Mouse (Mus musculus) hindbrain, embryonic 14.5 days (tissue): ENCODE data around the gene Trim46. TPM values are rescaled to one million over a fixed set of nuclear protein-coding genes. Genes with fewer than 3 reads are reported as not detected.

Experiments
- ATAC-seq: fragments of 200-750 bp; cut with Nextera tagmentation; 2 replicates; pipeline ENCODE4 v1.8.0; 2017; ENCODE audit warnings: moderate number of reproducible peaks, mild to moderate bottlenecking, moderate TSS enrichment, moderate library complexity; ENCODE audit not compliant: low FRiP score
- DNase-seq: peaks from one replicate; pipeline ENCODE4 v3.0.0-alpha.2; 2015; ENCODE audit warnings: low spot score
- H3K27ac ChIP-seq: fragments of 300-500 bp; sonication (generic); 2 replicates; pipeline ENCODE4 v1.5.1; 2014; ENCODE audit warnings: mild to moderate bottlenecking, moderate library complexity
- H3K27me3 ChIP-seq: fragments of 300-500 bp; sonication (generic); 2 replicates; pipeline ENCODE4 v1.6.1; 2014; ENCODE audit warnings: mild to moderate bottlenecking, low read length, mixed read lengths; ENCODE audit not compliant: control insufficient read depth, insufficient read depth
- H3K36me3 ChIP-seq: fragments of 300-500 bp; sonication (generic); replicated peaks from 2 replicates; pipeline ENCODE4 v1.6.1; 2014; ENCODE audit not compliant: control insufficient read depth, insufficient read depth
- H3K4me1 ChIP-seq: fragments of 300-500 bp; sonication (generic); replicated peaks from 2 replicates; pipeline ENCODE4 v1.6.1; 2014; ENCODE audit warnings: antibody characterized with exemption, low read length, mixed read lengths; ENCODE audit not compliant: control insufficient read depth, insufficient read depth
- H3K4me2 ChIP-seq: fragments of 300-500 bp; sonication (generic); replicated peaks from 2 replicates; pipeline ENCODE4 v1.6.1; 2014; ENCODE audit warnings: mild to moderate bottlenecking, moderate library complexity
- H3K4me3 ChIP-seq: fragments of 300-500 bp; sonication (generic); replicated peaks from 2 replicates; pipeline ENCODE4 v1.5.1; 2014; ENCODE audit warnings: mild to moderate bottlenecking, low read length
- H3K9ac ChIP-seq: fragments of 300-500 bp; sonication (generic); 2 replicates; pipeline ENCODE4 v1.6.1; 2014
- H3K9me3 ChIP-seq: fragments of 300-500 bp; sonication (generic); 2 replicates; pipeline ENCODE4 v1.6.1; 2016; ENCODE audit warnings: low read length; ENCODE audit not compliant: control insufficient read depth
- WGBS: fragments of 180-500 bp; shearing (Covaris S2); extraction: QIAGEN DNeasy Blood & Tissue Kit; methylation state at CpG from one replicate; pipeline ENCODE4 v1.1.7; 2014; 5-methylcytosine and 5-hydroxymethylcytosine counted together
- polyA plus RNA-seq: library from polyadenylated mRNA; unstranded; fragments of >200 nt; fragmentation: Nextera tagmentation; extraction: Ambion mirVana; gene quantifications from 2 replicates; pipeline ENCODE4 v1.2.1, GENCODE M21; 2014

The Trim46 gene
- polyA plus RNA-seq, 1 experiment from 2014 or later = 66.5 TPM

DNA sequence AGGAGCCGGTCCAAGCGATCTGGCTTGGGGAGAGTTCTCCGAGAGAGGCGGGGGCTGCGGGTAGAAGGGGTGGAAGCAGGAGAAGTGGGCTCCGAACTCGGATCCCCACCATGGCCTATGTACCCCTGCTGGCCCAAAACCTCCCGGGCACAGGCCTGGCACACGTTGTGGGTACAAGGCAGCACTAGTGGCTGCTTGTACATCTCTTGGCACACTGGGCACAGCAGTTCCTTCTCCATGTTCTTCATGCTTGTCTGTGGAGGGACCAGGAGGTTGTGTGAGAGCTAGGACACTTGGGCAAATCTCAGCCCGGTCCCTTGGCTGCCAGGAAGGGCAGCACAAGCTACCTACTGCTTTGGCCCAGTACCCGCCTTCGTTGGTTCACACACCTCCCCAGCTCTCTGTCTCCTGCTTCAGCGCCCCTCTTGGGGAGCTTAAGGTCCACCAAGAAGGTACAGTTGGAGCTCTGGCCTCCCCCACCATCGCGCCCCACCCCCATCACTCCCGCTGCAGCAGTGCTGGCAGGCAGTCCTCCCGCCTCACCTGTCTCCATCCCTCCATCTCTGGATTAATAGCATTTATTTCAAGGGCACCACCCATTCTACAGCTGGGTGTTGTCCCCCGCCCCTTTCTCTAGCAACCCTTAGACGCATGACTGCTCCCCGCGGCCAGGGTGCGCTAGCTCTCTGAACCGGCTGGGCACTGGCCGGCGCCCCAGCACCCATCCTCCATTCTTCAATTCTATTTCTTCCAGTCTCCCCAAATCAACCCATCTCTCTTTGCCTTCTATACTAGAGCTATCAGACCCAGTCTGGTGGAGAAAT lies 1.7 kb downstream of the Trim46 start:
- H3K4me2 ChIP-seq = peak overlapping the region; percentile 79
- H3K36me3 ChIP-seq = peaks cover 43% of the 10 kb centered on the region
- peaks cover 23% of the 10 kb centered on the region for H3K4me1 ChIP-seq
- no peaks in the 10 kb centered on the region for H3K27me3 ChIP-seq
- peak overlapping the region; percentile 67 for H3K9ac ChIP-seq
- no peaks in the 10 kb centered on the region for H3K9me3 ChIP-seq
- peak overlapping the region; percentile 62 for H3K4me3 ChIP-seq
- WGBS = 13% methylated on average over 25 of the region's 25 CpGs
- ATAC-seq = peak; percentile 37
- peak overlapping the region; percentile 94 for H3K27ac ChIP-seq
- no peak for DNase-seq

GRCm38 (mm10) chr3:89243609-89244008 lies 2.5 kb downstream of the Trim46 start:
- Histone ChIP-seq H3K4me1 (peaks cover 23% of the 10 kb centered on the region), H3K27me3 (no peaks in the 10 kb centered on the region), H3K9ac (peak overlapping the region; percentile 67), H3K9me3 (no peaks in the 10 kb centered on the region), H3K4me3 (peak overlapping the region; percentile 62), H3K4me2 (peak overlapping the region; percentile 79), H3K36me3 (peaks cover 45% of the 10 kb centered on the region), H3K27ac (peak overlapping the region; percentile 94)
- ATAC-seq (no peak), DNase-seq (no peak)
- 11% methylated on average over 14 of the region's 14 CpGs for WGBS

- peaks cover 21% of the 10 kb centered on the region for H3K4me1 ChIP-seq
- no peak overlapping the region for H3K27ac ChIP-seq
- H3K4me3 ChIP-seq = no peak overlapping the region
- H3K9ac ChIP-seq = no peak overlapping the region
- H3K27me3 ChIP-seq = no peaks in the 10 kb centered on the region
- 71% methylated on average over 9 of the region's 9 CpGs for WGBS
- DNase-seq (peak; percentile 52), ATAC-seq (no peak)
- peak overlapping the region; percentile 79; the same call in 1 of the 2 replicates for H3K4me2 ChIP-seq
- H3K36me3 ChIP-seq = peaks cover 55% of the 10 kb centered on the region
- H3K9me3 ChIP-seq = no peaks in the 10 kb centered on the region
These were observed 3.7 kb downstream of the Trim46 start for GRCm38 (mm10) chr3:89242331-89242895.

DNA sequence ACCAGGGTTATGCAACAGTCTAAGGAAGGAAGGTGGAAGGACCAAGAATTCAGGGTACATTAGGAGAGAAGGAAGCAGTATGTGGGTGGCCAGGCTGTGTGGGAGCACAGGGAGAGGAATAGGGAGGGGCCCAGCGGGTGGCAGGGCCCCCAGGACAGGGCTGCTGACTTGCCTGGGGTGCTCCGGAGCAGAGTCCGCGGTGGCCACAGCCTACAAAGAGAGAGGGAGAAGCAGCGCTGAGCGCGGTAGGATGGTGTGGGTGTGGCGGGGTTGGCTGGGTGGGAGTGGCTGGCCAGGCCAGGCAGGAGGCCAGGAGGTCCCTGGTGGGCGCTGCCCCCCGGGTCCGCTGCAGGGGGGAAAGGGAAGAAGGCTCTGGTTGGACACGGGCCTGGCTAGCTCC lies 7.6 kb downstream of the Trim46 start:
- no peak for DNase-seq
- H3K9ac ChIP-seq = no peak overlapping the region
- no peak overlapping the region for H3K4me2 ChIP-seq
- peaks cover 95% of the 10 kb centered on the region for H3K36me3 ChIP-seq
- no peak overlapping the region for H3K4me3 ChIP-seq
- no peak for ATAC-seq
- no peaks in the 10 kb centered on the region for H3K27me3 ChIP-seq
- H3K27ac ChIP-seq = no peak overlapping the region
- no peaks in the 10 kb centered on the region for H3K9me3 ChIP-seq
- 75% methylated on average over 12 of the region's 12 CpGs for WGBS
- peaks cover 6% of the 10 kb centered on the region for H3K4me1 ChIP-seq

DNA sequence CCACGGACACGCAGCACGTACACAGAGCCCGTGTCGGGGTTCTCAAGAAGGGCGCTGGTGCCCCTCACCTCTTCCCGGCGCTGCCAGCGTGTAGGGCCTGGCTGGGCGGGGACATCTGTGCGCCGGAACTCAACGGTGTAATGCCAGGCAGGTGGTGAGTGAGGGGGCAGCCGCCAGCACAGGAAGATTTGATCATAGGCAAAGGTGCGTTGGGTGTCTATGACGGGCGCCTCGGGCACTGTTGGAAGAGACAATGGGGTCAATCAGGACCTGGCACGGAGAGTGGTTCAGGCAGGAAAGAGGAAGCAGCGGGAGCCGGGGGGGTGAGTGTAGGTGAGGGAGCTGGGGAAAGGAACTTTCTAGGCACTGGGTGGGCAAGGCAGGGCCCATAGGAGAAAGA lies 8.4 kb downstream of the Trim46 start:
- Histone ChIP-seq H3K27ac (no peak overlapping the region), H3K27me3 (no peaks in the 10 kb centered on the region), H3K4me1 (no peaks in the 10 kb centered on the region), H3K9me3 (no peaks in the 10 kb centered on the region), H3K9ac (no peak overlapping the region), H3K4me2 (no peak overlapping the region), H3K4me3 (no peak overlapping the region), H3K36me3 (peaks cover 98% of the 10 kb centered on the region)
- DNase-seq = no peak
- 93% methylated on average over 21 of the region's 21 CpGs for WGBS
- no peak for ATAC-seq

DNA sequence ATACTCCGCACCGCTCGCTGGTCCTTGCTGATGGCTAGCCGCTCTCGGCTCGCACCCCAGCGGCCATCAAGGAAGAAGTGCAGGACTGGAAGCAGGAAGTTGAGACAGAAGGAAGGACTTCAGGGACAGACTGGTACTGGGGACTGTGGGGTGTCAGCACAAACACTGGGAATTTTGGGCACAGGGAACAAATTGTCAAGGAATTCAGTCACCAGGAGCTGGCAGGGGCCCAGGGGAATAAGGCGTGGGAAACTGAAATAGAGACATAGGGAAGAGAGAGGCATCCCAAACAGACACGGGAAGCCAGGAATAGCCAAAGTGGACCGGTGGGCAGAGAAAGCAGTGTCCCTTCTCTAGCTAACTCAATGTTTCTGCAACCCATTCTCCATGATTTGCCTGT lies 9.6 kb downstream of the Trim46 start:
- H3K4me1 ChIP-seq = no peaks in the 10 kb centered on the region
- WGBS = 87% methylated on average over 10 of the region's 10 CpGs
- no peak overlapping the region for H3K27ac ChIP-seq
- peaks cover 87% of the 10 kb centered on the region for H3K36me3 ChIP-seq
- no peaks in the 10 kb centered on the region for H3K27me3 ChIP-seq
- ATAC-seq (no peak), DNase-seq (no peak)
- no peak overlapping the region for H3K4me3 ChIP-seq
- no peaks in the 10 kb centered on the region for H3K9me3 ChIP-seq
- H3K4me2 ChIP-seq = no peak overlapping the region
- H3K9ac ChIP-seq = no peak overlapping the region

DNA sequence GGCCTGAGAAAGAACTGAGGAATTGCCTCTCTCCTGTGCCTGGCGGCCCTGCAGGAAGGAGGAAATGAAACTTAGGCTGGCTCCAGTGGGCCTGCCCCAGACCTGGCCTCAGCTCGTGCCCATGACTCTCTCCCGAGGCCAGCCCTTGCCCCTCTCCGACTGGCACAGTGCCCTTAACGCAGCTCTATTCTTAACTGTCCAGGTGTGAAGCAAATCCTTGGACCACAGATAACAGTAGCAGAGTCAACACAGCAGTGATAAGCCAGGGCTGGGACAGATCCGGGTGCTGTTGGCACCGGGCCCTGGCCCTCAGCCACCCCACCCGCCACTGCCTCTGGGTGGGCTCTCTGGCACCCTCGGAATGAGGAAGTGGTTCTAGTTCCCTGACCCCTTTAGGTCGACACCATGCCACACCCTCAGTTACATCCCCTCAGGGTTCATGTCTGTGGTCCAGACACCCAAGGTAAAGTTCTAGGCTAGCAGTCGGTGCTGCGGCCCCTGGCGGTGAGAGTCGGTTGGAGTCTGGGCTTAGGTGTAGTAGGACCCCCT lies 12.5 kb downstream of the Trim46 start:
- WGBS = 85% methylated on average over 13 of the region's 14 CpGs
- ATAC-seq = no peak
- H3K36me3 ChIP-seq = peaks cover 58% of the 10 kb centered on the region

GRCm38 (mm10) chr3:89232614-89233013 lies 13.5 kb downstream of the Trim46 start:
- WGBS = 77% methylated on average over 6 of the region's 6 CpGs
- H3K4me3 ChIP-seq = no peak overlapping the region
- no peak for ATAC-seq
- no peaks in the 10 kb centered on the region for H3K9me3 ChIP-seq
- H3K4me2 ChIP-seq = no peak overlapping the region
- H3K27me3 ChIP-seq = no peaks in the 10 kb centered on the region
- peaks cover 48% of the 10 kb centered on the region for H3K36me3 ChIP-seq
- no peak for DNase-seq
- H3K9ac ChIP-seq = no peak overlapping the region
- H3K4me1 ChIP-seq = peaks cover 5% of the 10 kb centered on the region
- no peak overlapping the region for H3K27ac ChIP-seq

More for the DNA sequence above, 12.5 kb downstream of the Trim46 start:
- no peaks in the 10 kb centered on the region for H3K4me1 ChIP-seq
- no peaks in the 10 kb centered on the region for H3K27me3 ChIP-seq
- H3K27ac ChIP-seq = no peak overlapping the region
- no peak overlapping the region for H3K4me2 ChIP-seq
- DNase-seq = no peak
- no peak overlapping the region for H3K4me3 ChIP-seq
- no peak overlapping the region for H3K9ac ChIP-seq
- H3K9me3 ChIP-seq = no peaks in the 10 kb centered on the region

GRCm38 (mm10) chr3:89231772-89232275 lies 14.3 kb downstream of the Trim46 start:
- DNase-seq (no peak), ATAC-seq (no peak)
- H3K4me2 ChIP-seq = no peak overlapping the region
- WGBS = 70% methylated on average over 16 of the region's 16 CpGs
- H3K9me3 ChIP-seq = no peaks in the 10 kb centered on the region
- no peak overlapping the region for H3K4me3 ChIP-seq
- H3K27ac ChIP-seq = no peak overlapping the region
- H3K27me3 ChIP-seq = no peaks in the 10 kb centered on the region
- H3K4me1 ChIP-seq = peaks cover 10% of the 10 kb centered on the region
- H3K36me3 ChIP-seq = peaks cover 40% of the 10 kb centered on the region
- H3K9ac ChIP-seq = no peak overlapping the region
